Mouse (Mus musculus): ENCODE results near the gene Sds.

The Sds gene

GRCm38 (mm10) chr5:120507311-120507710 lies 31.0 kb downstream of the Sds start:
- Histone ChIP-seq H3K9me3 (ENCODE audit: low read length) (no peaks in the 10 kb centered on the region), H3K36me3 (ENCODE audit: insufficient read depth, low read length) (no peaks in the 10 kb centered on the region)
- TF ChIP-seq NANOG (IDR thresholded peaks at IDR 0.05; ENCODE audit: borderline replicate concordance, low read length) = no peak
- TF ChIP-seq CTCF (conservative IDR thresholded peaks at IDR 0.05; ENCODE audit: low read length) = no peak
- TF ChIP-seq POU5F1 (IDR thresholded peaks at IDR 0.05; ENCODE audit: borderline replicate concordance, low read length) = no peak

GRCm38 (mm10) chr5:120510982-120511642 lies 34.8 kb downstream of the Sds start, which contains the start of gene Slc8b1:
Gene Slc8b1 (plus strand): TSS chr5:120511168.
- peak within 1 kb of the TSS; percentile 85 for H3K4me3 ChIP-seq (replicated peaks; ENCODE audit: low read length)
- no peaks in the 10 kb centered on the region for H3K9me3 ChIP-seq (ENCODE audit: low read length)
- peaks cover 1% of the 10 kb centered on the region for H3K36me3 ChIP-seq (ENCODE audit: insufficient read depth, low read length)
- H3K4me1 ChIP-seq (replicated peaks; ENCODE audit: low read depth, low read length) = peaks cover 63% of the 10 kb centered on the region
- H3K27me3 ChIP-seq (ENCODE audit: insufficient read depth, low read length) = peaks cover 12% of the 10 kb centered on the region; the same call in 1 of the 2 replicates
- no peak for TF ChIP-seq CTCF (conservative IDR thresholded peaks at IDR 0.05; ENCODE audit: low read length)
- TF ChIP-seq NANOG (IDR thresholded peaks at IDR 0.05; ENCODE audit: borderline replicate concordance, low read length) = no peak
- TF ChIP-seq POU5F1 (IDR thresholded peaks at IDR 0.05; ENCODE audit: borderline replicate concordance, low read length) = no peak

More at GRCm38 (mm10) chr5:120507311-120507710, 31.0 kb downstream of the Sds start:
- H3K27me3 ChIP-seq (ENCODE audit: insufficient read depth, low read length) = peaks cover 21% of the 10 kb centered on the region
- no peak overlapping the region for H3K4me3 ChIP-seq (replicated peaks; ENCODE audit: low read length)
- H3K4me1 ChIP-seq (replicated peaks; ENCODE audit: low read depth, low read length) = peaks cover 39% of the 10 kb centered on the region

- Histone ChIP-seq H3K4me1 (replicated peaks; ENCODE audit: low read depth, low read length) (peaks cover 69% of the 10 kb centered on the region), H3K36me3 (ENCODE audit: insufficient read depth, low read length) (peaks cover 8% of the 10 kb centered on the region), H3K27me3 (ENCODE audit: insufficient read depth, low read length) (peaks cover 12% of the 10 kb centered on the region; the same call in 1 of the 2 replicates), H3K9me3 (ENCODE audit: low read length) (no peaks in the 10 kb centered on the region), H3K4me3 (replicated peaks; ENCODE audit: low read length) (peak overlapping the region; percentile 85)
- TF ChIP-seq NANOG (IDR thresholded peaks at IDR 0.05; ENCODE audit: borderline replicate concordance, low read length) (no peak), POU5F1 (IDR thresholded peaks at IDR 0.05; ENCODE audit: borderline replicate concordance, low read length) (no peak), CTCF (conservative IDR thresholded peaks at IDR 0.05; ENCODE audit: low read length) (no peak)
Measured at GRCm38 (mm10) chr5:120511643-120512220, 35.4 kb downstream of the Sds start.

- peaks cover 12% of the 10 kb centered on the region; the same call in 1 of the 2 replicates for H3K27me3 ChIP-seq (ENCODE audit: insufficient read depth, low read length)
- H3K4me1 ChIP-seq (replicated peaks; ENCODE audit: low read depth, low read length) = peaks cover 77% of the 10 kb centered on the region
- TF ChIP-seq POU5F1 (IDR thresholded peaks at IDR 0.05; ENCODE audit: borderline replicate concordance, low read length) = peak; percentile 56; the same call in 1 of the 2 replicates
- no peak for TF ChIP-seq CTCF (conservative IDR thresholded peaks at IDR 0.05; ENCODE audit: low read length)
- H3K9me3 ChIP-seq (ENCODE audit: low read length) = no peaks in the 10 kb centered on the region
- peak overlapping the region; percentile 85 for H3K4me3 ChIP-seq (replicated peaks; ENCODE audit: low read length)
- peaks cover 8% of the 10 kb centered on the region for H3K36me3 ChIP-seq (ENCODE audit: insufficient read depth, low read length)
Measured at GRCm38 (mm10) chr5:120512911-120513555, 36.7 kb downstream of the Sds start.

- Histone ChIP-seq H3K36me3 (ENCODE audit: insufficient read depth, low read length) (peaks cover 8% of the 10 kb centered on the region), H3K4me3 (replicated peaks; ENCODE audit: low read length) (peak overlapping the region; percentile 85), H3K27me3 (ENCODE audit: insufficient read depth, low read length) (peaks cover 4% of the 10 kb centered on the region; the same call in 1 of the 2 replicates), H3K9me3 (ENCODE audit: low read length) (no peaks in the 10 kb centered on the region), H3K4me1 (replicated peaks; ENCODE audit: low read depth, low read length) (peaks cover 80% of the 10 kb centered on the region)
- no peak for TF ChIP-seq CTCF (conservative IDR thresholded peaks at IDR 0.05; ENCODE audit: low read length)
- no peak for TF ChIP-seq POU5F1 (IDR thresholded peaks at IDR 0.05; ENCODE audit: borderline replicate concordance, low read length)
Measured at GRCm38 (mm10) chr5:120514031-120514677, 37.8 kb downstream of the Sds start.

GRCm38 (mm10) chr5:120514754-120515153 lies 38.4 kb downstream of the Sds start:
- Histone ChIP-seq H3K9me3 (ENCODE audit: low read length) (no peaks in the 10 kb centered on the region), H3K27me3 (ENCODE audit: insufficient read depth, low read length) (peaks cover 4% of the 10 kb centered on the region; the same call in 1 of the 2 replicates), H3K4me1 (replicated peaks; ENCODE audit: low read depth, low read length) (peaks cover 84% of the 10 kb centered on the region), H3K36me3 (ENCODE audit: insufficient read depth, low read length) (peaks cover 12% of the 10 kb centered on the region), H3K4me3 (replicated peaks; ENCODE audit: low read length) (peak overlapping the region; percentile 85; the same call in 1 of the 2 replicates)
- no peak for TF ChIP-seq CTCF (conservative IDR thresholded peaks at IDR 0.05; ENCODE audit: low read length)
- no peak for TF ChIP-seq POU5F1 (IDR thresholded peaks at IDR 0.05; ENCODE audit: borderline replicate concordance, low read length)
- TF ChIP-seq NANOG (IDR thresholded peaks at IDR 0.05; ENCODE audit: borderline replicate concordance, low read length) = no peak

GRCm38 (mm10) chr5:120515451-120515850 lies 39.1 kb downstream of the Sds start:
- Histone ChIP-seq H3K9me3 (ENCODE audit: low read length) (no peaks in the 10 kb centered on the region), H3K27me3 (ENCODE audit: insufficient read depth, low read length) (peaks cover 4% of the 10 kb centered on the region; the same call in 1 of the 2 replicates), H3K36me3 (ENCODE audit: insufficient read depth, low read length) (peaks cover 19% of the 10 kb centered on the region), H3K4me1 (replicated peaks; ENCODE audit: low read depth, low read length) (peaks cover 85% of the 10 kb centered on the region), H3K4me3 (replicated peaks; ENCODE audit: low read length) (peak overlapping the region; percentile 85; the same call in 1 of the 2 replicates)
- no peak for TF ChIP-seq NANOG (IDR thresholded peaks at IDR 0.05; ENCODE audit: borderline replicate concordance, low read length)
- TF ChIP-seq POU5F1 (IDR thresholded peaks at IDR 0.05; ENCODE audit: borderline replicate concordance, low read length) = no peak
- no peak for TF ChIP-seq CTCF (conservative IDR thresholded peaks at IDR 0.05; ENCODE audit: low read length)

Data from E14TG2a.4 (cell line).